Mouse (Mus musculus) CH12F3 (cell line): ENCODE data around the gene Arhgef28.
"Not testable (repeated sequence)": the region's sequence is repeated elsewhere in the genome, so short reads cannot be mapped to it uniquely, and the experiment has no call there.

Experiments
- in situ Hi-C: fragments of 300-500 bp; cut with MboI; formaldehyde crosslinking; loops from 2 replicates; pipeline ENCODE4 v1.14.3; 2020; ENCODE audit warnings: low sequenced_read_pairs

Gene Arhgef28

DNA sequence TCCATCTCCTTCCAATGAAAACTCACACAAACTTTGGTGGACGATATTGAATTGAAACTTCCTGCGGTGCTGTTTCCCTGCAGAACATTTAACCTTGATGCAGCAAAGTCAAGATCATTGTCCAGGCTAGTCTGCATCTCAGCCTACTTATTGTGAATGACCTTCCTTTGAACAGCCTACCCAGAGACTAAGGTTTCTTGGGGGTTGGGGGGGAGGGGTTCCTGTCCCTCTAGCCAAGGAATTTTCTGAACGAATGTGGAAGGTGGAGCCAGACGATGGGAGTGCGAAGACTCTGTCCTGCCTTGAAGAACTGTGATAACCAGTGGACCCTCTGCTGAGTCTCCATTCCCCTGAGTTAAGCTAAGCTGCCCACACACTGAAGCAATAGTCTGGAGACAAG is 80.6 kb downstream of the Arhgef28 start:
- in situ Hi-C loops = no loop called here

DNA sequence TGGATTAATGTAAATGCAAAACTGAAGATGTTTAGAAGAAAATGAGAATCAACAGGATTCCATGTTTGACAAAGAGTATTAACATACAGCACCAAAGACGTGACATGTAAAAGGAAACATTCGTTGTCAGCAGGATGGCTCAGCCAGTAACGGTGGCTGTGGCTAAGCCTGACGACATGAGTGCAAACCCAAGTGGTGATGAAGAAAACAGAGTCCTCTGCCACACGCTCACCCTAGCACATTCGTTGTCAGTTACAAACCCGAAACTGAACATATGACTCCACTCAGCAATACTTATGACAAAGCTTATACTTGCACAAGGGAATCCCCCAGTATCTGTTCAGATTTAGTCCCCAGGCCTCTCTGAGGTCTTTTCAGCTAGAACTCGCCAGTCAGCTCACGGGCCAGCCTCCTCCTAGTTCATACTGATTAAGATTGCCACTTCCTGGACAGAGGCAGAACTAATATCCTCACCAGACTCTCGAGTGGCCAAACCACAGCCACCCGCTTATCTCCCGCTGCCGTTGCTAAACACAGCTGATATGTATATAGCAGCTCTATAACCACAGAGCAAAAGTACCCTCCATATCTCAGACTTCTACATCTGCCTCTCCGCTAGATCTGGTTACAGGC is 82.0 kb downstream of the Arhgef28 start:
- in situ Hi-C loops = no loop called here

DNA sequence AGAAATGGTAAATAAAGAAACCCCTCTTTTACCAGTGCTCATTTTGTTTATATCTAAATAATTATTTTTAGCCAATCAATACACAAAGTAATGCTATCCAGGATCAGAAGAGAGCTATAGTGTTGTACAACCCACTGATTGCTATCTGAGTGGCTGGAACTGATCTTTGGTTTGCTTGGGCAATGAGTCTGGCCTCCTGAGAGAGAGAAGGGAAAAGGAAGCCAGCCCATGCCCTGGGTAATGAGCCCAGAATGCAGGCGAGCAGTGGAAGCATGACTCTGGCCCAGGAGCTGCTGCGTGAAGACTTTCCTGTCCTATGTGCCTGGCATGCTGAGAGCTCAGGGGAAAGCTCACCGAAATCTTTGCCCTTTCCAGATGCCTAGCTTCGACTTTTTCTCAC is 83.5 kb downstream of the Arhgef28 start:
- in situ Hi-C loops = no loop called here

DNA sequence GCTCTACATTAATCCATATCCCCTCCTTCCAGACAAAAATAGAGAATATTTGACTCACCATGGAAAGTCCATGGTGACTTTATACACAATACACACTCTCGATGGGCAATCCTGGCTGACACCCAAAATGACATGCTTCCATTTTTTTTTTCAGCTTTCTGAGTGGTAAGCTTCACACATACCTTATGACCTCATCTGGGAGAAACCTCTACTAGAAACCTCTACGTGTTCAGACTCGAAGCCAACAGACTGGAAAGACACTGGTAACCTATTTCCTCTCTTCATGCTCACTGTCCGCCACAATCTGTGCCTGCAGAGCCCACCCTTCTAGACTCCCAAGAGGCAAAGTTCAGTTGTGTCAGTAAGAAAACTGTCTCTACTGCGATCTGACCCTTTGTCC is 84.2 kb downstream of the Arhgef28 start:
- in situ Hi-C loops = no loop called here

DNA sequence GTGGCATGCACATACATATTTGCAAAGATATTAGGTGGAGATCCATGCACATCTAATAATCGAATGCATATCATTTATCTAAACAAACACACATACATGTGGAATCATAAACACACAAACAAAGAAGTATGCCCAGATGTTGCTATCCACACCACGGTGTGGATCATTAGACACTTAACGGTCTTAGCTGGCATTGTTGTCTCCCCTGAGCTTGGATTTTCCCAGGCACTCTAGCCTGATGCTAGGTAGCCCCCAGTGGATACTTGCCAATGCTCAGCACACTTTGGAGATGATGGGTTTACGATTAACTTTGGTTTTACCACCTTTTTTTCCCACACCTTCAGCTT is 85.1 kb downstream of the Arhgef28 start:
- in situ Hi-C loops = no loop called here

DNA sequence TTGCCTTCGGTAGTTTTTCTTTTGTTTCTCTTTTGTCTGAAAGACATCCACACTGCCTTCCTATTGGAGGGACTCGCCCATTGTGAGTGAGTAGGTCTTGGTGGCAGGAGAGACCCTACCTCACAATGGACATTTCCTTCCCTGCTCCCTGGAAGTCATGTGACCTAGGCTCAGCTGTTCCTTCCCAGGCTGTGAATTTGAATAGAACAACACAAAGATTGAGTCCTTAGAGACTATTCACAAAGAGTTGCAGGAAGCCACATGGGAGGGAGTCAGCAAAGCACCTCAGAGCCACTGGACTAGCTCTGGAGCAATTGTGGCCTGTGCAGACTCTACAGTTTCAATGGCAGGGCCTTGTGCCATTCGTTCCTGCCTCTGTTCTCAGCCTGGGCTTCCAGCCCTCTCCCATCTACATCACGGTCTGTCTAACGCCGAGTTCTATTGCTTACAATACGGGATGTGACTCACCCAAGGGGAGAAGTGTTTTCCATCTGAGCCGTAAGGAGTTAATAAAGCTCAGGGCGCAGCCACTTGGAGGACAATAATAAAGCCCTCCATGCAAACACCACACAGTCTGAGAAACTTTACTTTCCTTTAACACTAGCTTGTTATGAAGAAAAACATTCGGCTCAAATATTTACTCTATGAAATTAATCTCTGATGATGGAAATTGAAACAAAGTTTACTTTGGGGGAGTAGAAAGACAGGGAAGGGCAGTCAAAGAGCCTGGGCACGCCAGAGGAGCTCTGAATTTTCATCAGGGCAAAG is 85.7 kb downstream of the Arhgef28 start:
- in situ Hi-C loops = no loop called here

DNA sequence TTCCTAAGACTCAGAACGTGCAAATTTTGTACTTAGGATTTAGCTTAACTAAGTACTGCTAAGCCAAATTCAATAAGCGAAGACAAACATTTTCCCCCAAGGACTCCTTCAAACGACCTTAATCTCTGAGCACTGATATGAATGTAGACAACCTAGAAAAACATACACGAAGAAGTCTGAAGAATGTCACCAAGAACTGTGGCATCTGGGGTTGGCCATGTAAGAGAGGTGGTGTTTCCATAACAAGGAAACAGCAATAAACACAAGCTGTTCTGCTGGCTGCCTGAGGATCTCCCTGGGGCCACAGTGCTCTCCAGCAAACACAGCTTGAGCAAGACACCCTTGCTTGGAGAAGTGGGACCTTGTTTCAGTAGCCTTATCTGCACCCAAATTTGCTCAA is 87.9 kb downstream of the Arhgef28 start:
- in situ Hi-C loops = no loop called here

DNA sequence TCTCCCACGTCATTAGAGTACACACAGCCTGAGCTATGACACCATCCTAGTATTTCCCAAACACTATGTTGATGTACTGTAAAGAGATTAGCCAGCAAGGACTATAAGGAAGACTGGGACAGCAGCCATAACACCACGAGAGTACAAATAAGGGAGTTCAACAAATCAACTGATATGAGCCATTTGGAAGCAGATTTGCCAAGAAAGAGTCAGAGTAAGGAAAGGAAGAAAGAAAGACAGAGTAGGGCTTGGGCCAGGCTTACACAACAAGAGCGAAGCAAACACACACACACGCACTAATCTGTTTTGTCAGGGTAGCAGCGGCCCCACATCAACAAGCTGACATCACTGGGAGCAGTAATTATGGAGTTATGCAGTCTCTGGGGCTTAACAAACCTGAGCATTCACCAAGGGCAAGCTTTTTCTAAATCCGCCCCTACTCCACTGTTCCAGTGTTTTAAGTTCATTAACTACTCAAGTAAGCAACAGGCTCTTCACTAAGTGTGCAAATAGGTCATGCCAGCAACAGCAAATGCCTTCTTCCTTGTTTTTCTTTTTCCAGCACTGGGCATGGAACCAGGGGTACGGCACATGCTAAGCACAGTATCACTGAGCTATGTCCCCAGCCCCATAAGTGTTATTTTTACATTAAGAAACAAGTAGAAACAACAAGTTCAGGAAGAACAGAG is 88.5 kb downstream of the Arhgef28 start:
- in situ Hi-C loops = no loop called here

DNA sequence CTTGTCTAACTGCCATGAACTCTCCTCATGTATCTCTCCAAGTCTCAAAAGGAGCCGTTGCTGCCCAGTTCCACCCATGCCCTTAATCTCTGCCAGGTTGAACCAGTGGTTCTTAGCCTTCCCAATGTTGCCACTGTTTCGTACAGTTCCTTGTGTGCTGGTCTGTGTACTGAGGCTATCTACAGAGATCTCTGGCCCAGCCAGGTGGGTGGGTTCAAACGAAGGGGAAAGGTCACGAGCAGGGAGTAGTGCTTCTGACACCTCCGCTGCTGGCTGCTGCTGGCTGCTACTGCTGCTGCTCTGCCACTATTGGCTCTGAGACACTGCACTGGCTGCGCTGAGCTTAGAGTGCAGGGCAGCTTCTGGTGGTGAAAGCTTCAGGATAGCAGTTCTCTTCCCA is 90.6 kb downstream of the Arhgef28 start:
- in situ Hi-C loops = no loop called here

DNA sequence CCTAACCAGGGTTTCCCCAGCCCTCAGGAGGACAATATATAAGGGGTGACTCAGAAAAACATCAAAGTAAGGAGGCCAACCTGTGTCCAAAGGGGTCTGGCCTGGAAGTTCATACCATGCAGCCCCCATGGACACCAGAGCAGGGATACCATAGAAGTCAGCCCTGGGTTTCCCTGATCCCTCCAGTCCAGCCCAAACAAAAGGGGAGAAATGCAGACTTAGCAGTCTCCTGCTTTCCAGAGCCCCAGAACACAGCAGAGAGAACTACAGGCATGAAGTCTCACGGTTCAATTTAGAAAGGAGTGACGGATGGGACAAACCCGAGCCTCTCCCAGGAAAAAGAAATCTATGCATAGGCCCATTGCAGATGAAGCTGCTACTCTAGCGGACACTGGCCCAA is 91.2 kb downstream of the Arhgef28 start:
- in situ Hi-C loops = no loop called here

DNA sequence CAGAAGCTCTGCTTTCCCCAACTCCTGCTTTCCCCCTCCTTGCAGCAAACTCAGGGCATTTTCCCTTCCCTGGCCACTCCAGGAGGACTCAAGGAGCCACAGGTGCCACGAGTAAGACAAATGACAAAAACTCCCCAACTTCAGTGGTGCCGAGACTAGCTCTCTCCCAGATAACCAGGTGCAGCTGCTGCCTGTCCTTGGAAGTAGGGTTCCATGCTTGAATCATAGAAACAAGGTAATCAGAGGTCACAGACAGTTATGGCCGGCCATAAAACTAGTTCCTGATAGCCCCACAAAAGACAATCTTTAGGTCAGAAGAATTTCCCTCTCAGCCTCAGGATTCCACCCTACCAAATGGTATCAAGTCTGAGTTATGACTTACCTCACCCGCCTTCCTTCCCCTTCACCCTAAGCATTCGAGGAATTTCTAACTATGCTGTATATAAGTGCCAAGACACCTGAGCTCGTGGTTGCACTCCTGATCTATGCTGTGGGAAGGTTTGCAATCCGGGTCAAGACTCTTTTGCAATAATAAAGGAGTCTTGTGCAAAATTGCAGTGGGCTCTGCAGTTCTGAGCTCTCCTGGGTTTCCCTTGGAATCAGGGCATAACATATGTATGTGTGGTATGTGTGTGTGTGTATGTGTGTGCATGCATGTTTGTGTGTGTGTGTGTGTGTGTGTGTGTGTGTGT is 93.3 kb downstream of the Arhgef28 start:
- in situ Hi-C loops = no loop called here

DNA sequence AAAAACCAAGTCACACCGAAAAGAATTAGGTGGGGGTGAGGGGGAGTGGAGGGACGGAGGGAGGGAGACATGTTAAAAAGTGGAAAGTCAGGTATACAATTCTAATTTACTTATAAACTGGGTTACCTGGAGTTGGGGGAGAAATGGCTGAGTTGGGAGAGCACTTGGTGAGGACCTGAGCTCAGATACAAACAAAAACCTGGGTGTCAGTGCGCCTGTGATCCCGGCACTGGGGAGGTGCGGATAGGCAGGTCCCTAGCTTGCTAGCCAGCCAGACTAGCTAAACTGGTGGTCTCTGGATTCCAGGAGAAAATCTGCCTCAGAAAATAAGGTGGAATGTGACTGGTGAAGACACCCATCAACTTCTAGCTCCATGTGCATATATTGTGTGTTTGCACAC is 94.7 kb downstream of the Arhgef28 start:
- in situ Hi-C loops = no loop called here

DNA sequence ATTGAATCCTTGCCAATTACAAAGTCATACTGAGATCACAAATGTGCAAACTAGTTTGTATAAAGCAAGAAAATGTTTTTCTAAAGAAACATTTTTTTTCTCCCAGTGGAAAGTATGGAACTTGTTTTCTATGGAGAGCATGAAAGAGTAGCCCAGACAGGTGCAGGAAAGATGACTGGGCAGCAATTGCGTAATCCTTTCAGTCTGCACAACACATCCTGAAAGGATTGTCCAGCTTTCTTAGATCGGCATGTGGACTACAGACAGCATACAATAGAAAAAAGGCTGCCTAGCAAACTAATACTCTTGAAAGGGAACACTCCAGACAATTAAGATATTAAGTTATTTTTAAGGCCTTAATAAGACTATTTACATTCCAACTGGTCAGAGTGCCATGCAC is 95.2 kb downstream of the Arhgef28 start:
- in situ Hi-C loops = no loop called here

DNA sequence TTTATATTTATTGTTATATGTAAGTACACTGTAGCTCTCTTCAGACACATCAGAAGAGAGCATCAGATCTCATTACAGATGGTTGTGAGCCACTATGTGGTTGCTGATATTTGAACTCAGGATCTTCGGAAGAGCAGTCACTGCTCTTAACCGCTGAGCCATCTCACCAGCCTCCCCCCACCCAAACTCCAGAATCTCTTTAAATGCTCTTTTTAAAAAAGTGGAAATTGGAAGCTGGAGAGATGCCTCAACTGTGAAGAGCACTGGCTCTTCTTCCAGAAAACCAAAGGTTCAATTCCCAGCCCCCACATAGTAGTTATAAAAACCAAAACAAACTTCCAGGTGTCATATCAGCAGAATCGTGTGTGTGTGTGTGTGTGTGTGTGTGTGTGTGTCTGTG is 97.8 kb downstream of the Arhgef28 start:
- in situ Hi-C loops = not testable (repeated sequence)

DNA sequence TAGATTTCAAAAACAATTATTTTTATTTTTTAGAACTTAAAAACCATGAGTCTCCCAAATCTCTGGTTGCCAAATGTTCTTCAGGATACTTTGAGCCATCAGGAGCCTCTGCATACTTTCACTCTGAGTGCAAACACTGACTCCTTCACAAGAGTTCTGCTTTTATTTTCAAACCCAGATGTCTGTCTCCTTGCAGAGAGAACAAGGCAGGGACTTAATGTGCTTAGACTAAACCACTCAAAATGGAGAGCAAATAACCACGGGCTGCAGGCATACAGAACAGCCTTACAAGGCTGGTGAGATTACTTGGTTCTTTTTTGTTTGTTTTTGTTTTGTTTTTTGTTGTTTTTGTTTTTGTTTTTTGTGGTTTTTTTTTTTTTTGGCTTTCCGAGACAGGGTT is 98.6 kb downstream of the Arhgef28 start:
- in situ Hi-C loops = no loop called here

DNA sequence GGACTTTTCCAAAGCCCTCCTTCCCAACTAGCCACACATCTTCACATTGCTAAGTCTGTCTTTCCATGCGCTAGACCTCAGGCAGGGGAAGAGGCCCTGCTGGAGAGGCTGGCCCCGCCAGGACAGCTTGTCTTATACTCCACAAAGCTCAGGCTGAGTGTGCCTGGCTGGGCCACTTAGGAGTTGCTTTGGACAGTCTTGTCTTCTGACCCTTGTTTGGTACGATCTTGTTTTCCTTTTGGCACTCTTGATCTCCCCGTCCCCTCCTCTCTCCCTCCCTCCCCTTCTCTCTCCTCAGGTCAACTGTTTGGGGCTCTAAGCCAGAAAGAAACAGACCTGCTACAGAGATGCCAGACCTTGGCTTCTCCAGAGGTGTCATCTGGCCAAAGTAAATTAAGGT is 110.3 kb downstream of the Arhgef28 start:
- in situ Hi-C loops = no loop called here

DNA sequence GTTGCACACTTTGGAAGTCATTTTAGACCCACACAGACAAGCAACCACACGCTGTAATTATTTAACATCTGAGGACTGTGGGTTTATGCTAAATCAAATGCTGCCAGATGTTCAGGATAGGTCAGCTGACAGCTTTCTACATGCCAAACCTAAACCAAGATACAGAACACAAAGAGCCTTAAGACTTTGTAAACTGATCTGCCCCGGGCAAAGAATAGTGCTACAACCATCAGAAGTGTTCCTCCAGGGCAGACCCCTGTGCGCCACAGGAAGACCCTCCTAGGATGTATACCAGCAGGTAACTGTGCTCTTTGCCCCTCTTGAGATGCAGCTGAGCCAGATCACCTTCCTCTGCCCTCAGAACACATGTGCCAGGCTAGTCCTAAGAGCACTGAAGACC is 111.9 kb downstream of the Arhgef28 start:
- in situ Hi-C loops = no loop called here

DNA sequence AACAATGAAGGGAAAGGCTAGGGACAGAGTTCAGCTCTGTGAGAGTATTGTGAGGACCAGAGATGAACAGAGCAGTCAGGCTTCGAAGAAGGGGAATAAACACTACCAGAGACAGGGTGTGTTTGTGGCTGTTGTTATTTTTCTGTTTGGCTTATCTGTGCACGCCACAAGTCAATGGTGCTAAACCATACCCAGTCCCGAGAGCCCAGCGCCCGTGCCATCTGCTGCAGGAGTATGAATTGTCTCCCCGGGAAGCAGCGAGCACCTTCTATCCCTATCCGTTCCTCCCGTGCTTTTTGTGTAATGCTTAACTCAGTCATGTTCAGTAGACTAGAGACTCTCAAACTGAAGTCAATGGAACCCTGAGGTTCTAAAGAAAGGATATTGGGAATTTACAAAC is 112.8 kb downstream of the Arhgef28 start:
- in situ Hi-C loops = no loop called here

DNA sequence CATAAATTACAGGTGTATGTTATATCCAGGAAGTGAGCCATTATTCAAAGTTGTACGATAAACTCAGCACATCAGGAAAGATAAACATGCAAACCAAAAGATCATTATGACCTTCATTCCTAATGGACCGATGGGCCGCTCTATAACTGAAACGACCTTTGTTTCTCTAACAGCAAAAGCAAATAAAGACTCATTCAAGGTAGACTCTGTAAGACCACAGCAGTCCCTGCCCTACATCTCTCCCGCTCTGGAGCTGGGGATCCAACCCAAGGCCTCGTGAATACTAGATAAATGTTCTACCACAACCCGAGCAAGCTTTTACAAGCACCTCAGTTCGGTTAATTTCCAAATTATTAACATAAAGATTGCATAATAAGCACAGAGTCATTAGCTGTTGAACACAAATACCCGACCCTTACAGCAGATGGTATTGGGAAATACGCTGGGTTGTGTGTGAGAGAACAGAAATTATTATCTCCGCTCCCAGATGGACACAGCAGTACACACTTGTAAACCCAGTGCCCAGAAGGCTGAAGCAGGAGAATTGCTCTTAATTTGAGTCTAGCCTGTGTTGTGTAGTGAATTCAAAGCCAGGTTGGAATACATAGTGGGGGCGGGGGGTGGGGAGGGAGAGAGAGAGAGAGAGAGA is 113.8 kb downstream of the Arhgef28 start:
- in situ Hi-C loops = no loop called here

DNA sequence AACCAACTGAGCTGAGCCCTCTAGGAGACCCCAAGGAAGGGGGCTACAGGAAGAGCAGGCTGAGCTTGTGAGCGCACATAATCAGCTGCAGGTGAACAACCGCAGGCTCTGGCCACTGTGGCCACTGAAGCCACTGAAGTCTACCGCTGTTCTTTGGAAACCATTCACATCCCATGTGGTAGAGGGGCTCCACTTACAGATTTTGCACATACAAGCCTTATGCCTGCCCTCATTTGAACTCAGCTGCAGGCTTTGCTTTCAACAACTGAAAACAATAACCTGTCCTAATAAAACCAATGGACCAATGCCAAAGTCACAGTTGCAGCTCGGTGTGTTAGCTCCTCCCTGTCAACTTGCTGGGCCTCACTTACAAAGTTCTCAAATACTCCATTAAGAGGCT is 126.6 kb downstream of the Arhgef28 start:
- in situ Hi-C loops = no loop called here

DNA sequence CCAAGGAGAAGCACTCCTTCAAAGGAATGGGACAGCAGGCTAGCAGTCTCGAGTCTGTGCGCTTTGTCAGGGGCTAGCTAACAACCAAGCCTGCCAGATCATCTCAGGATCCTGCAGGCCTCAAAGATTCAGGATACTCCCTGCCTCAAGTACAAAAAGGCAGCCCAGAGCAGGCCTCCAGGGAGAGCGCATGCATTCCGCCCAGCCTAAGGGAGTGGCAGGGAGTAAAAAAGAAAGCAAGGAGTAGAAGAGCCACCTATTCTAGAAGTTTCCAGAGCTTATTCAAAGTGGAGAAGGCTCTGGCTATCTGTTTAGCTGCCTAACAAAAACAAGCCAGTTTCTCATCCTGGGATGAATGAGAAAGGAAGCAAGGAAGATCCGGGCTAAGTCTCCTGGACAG is 128.0 kb downstream of the Arhgef28 start:
- in situ Hi-C loops = no loop called here
